Mouse (Mus musculus): ENCODE data around the gene Espn.

The Espn gene

GRCm38 (mm10) chr4:152146033-152146827, 5.9 kb downstream of the Espn start:
- no peak for DNase-seq (ENCODE audit: low spot score)

GRCm38 (mm10) chr4:152145473-152145872, 6.7 kb downstream of the Espn start:
- DNase-seq (ENCODE audit: low spot score), result no peak

- DNase-seq (ENCODE audit: low spot score), result no peak
These were observed 8.5 kb downstream of the Espn start for GRCm38 (mm10) chr4:152143632-152144031.

GRCm38 (mm10) chr4:152141521-152142135, 10.5 kb downstream of the Espn start:
- DNase-seq (ENCODE audit: low spot score), result no peak

GRCm38 (mm10) chr4:152140441-152140840, 11.7 kb downstream of the Espn start:
- no peak for DNase-seq (ENCODE audit: low spot score)

- DNase-seq (ENCODE audit: low spot score), result peak; percentile 91
These were observed 13.5 kb downstream of the Espn start for GRCm38 (mm10) chr4:152138497-152139260.

GRCm38 (mm10) chr4:152136876-152137250, 15.3 kb downstream of the Espn start:
- DNase-seq (ENCODE audit: low spot score), result no peak

GRCm38 (mm10) chr4:152136112-152136875, 15.9 kb downstream of the Espn start:
- no peak for DNase-seq (ENCODE audit: low spot score)

GRCm38 (mm10) chr4:152135363-152135762, 16.8 kb downstream of the Espn start:
- peak; percentile 56 for DNase-seq (ENCODE audit: low spot score)

GRCm38 (mm10) chr4:152134507-152134906, 17.7 kb downstream of the Espn start:
- DNase-seq (ENCODE audit: low spot score), result peak; percentile 61

- no peak for DNase-seq (ENCODE audit: low spot score)
These were observed 19.0 kb downstream of the Espn start for GRCm38 (mm10) chr4:152133213-152133612.

GRCm38 (mm10) chr4:152132772-152133169, 19.4 kb downstream of the Espn start:
- peak; percentile 77 for DNase-seq (ENCODE audit: low spot score)

GRCm38 (mm10) chr4:152131809-152132771, 20.1 kb downstream of the Espn start:
- peak; percentile 54 for DNase-seq (ENCODE audit: low spot score)

GRCm38 (mm10) chr4:152130771-152131653, 21.2 kb downstream of the Espn start:
- DNase-seq (ENCODE audit: low spot score), result peak; percentile 83

- peak; percentile 53 for DNase-seq (ENCODE audit: low spot score)
These were observed 22.7 kb downstream of the Espn start for GRCm38 (mm10) chr4:152129395-152129930.

- peak; percentile 79 for DNase-seq (ENCODE audit: low spot score)
These were observed 23.4 kb downstream of the Espn start for GRCm38 (mm10) chr4:152128784-152129183.

- no peak for DNase-seq (ENCODE audit: low spot score)
These were observed 24.3 kb downstream of the Espn start for GRCm38 (mm10) chr4:152127884-152128283.

GRCm38 (mm10) chr4:152126026-152126920, 25.9 kb downstream of the Espn start:
- DNase-seq (ENCODE audit: low spot score), result no peak
